Mouse (Mus musculus): ENCODE measurements around the gene Sppl2b.

DNA sequence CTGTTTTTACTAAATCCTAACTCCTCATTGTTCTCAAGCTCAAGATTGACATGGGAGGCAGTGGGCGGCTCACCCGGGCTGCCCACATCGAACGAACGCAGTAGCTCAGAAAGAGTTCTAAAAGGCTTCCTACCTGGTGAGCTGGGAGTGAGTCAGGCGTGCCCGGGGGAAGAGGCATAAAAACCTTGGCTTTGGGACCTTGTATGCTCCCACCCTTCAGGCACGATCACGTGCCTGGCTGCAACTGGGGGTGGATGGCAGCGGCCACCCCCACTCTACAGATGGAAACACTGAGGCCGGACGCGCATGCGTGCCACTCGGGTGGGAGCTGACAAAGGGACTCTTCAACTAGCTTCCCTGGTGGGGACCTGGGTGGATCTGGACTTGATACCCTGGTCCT lies 12.7 kb upstream of the Sppl2b start:
- TF ChIP-seq CTCF (IDR thresholded peaks at IDR 0.05; ENCODE audit: insufficient read depth, low read depth, low read length): no peak
- no peak for TF ChIP-seq POLR2A (IDR thresholded peaks at IDR 0.05; ENCODE audit: insufficient read depth, low read depth, low read length)

Measured in olfactory bulb, adult 2 months (tissue).